Mouse (Mus musculus) monocyte, adult 5-6 weeks (primary cell): ENCODE measurements around the gene Oxa1l. TPM values are rescaled to one million over a fixed set of nuclear protein-coding genes. Genes with fewer than 3 reads are reported as not detected.

Source experiments
- total RNA-seq: library from RNA; stranded (forward); fragments of 200-1000, 200-491, 200-594 nt; gene quantifications from 3 replicates; pipeline ENCODE4 v1.2.3, GENCODE M21; 2017

Gene Oxa1l
- total RNA-seq, 1 experiment from 2014 or later: 24.6 TPM

Other genes with a start within 250 kb of the Oxa1l start
- 55.5 to 125 TPM (median 69.5 TPM) in 3 replicates for gene Dad1, start 106.7 kb upstream of the Oxa1l start, total RNA-seq
- gene Abhd4, start 106.6 kb upstream of the Oxa1l start, total RNA-seq: 7.7 to 14.8 TPM (median 13.9 TPM) in 3 replicates
- gene Olfr49, start 75.9 kb upstream of the Oxa1l start, total RNA-seq: 0.29 TPM in 1 of 3 replicates, not detected in the others
- gene Slc7a7, start 56.9 kb downstream of the Oxa1l start, total RNA-seq: 11.3 to 16.7 TPM (median 13.6 TPM) in 3 replicates
- gene Mrpl52, start 66.1 kb downstream of the Oxa1l start, total RNA-seq: 49.3 to 72.4 TPM (median 52.8 TPM) in 3 replicates
- gene Mmp14, start 70.8 kb downstream of the Oxa1l start, total RNA-seq: 0.78 to 0.96 TPM in 2 of 3 replicates, not detected in the other
- 49.1 to 94.7 TPM (median 53.7 TPM) in 3 replicates for gene Lrp10, start 103.3 kb downstream of the Oxa1l start, total RNA-seq
- 0.68 TPM in 1 of 3 replicates, not detected in the others for gene Rem2, start 115.3 kb downstream of the Oxa1l start, total RNA-seq
- 16.6 to 25.4 TPM (median 16.8 TPM) in 3 replicates for gene Prmt5, start 156.7 kb downstream of the Oxa1l start, total RNA-seq
- gene Haus4, start 193.8 kb downstream of the Oxa1l start, total RNA-seq: 22.6 to 36.0 TPM (median 32.4 TPM) in 3 replicates
- 0.43 to 2.9 TPM (median 0.67 TPM) in 3 replicates for gene Ajuba, start 216.7 kb downstream of the Oxa1l start, total RNA-seq
- 0.21 to 3.2 TPM (median 2.4 TPM) in 3 replicates for gene 4931414P19Rik, start 245.2 kb downstream of the Oxa1l start, total RNA-seq